Mouse (Mus musculus) kidney, postnatal 36 days (tissue): ENCODE data around the gene Pacsin2.
A peak's percentile ranks its signal among the peaks of the same experiment; 100 is the strongest.

Experiments used
- DNase-seq, 2 experiments: peaks; one replicate each; pipeline ENCODE4 v3.0.0; 2021 to 2022; ENCODE audit warnings: mixed read lengths in 2 of 2

The Pacsin2 gene

DNA sequence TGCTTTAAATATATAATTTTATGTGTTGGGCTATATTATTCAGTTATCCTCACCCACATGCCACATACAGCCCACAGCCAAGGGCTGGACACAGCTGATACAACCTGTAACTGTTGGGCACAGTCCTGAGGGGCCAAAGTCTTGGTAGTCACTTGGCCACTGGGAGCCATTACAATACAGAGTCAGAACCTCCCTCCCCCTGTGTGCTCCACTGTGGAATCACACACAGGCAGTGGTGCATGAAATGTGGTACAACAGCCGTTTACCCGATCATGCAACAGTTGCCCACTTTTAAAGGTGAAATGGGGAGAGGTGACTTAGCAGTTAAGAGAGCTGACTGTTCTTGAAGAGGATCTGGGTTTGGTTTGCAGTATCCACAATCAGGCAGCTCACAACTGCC, 14.4 kb downstream of the Pacsin2 start:
- peak in 1 of 2 experiments; percentile 49 for DNase-seq

DNA sequence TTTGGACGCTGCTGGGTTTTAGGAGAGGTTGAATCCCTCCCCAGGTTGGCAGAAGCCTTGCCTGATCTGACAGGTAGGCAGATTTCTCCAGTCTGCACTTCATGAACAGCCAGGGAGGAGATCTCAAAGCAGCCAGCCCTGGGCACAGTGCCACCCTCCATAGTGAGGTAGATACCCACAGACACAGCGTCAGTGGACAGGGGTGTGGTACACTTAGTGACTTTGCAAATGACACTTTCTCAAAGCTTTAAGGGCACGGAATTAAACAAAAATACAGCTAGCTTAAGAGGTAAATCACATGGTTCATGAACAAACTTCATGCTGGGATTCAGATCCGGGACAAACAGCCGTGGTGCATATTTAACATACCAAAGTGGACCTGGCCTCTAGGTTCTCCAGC, 15.8 kb downstream of the Pacsin2 start:
- peak in 1 of 2 experiments; percentile 71 for DNase-seq

DNA sequence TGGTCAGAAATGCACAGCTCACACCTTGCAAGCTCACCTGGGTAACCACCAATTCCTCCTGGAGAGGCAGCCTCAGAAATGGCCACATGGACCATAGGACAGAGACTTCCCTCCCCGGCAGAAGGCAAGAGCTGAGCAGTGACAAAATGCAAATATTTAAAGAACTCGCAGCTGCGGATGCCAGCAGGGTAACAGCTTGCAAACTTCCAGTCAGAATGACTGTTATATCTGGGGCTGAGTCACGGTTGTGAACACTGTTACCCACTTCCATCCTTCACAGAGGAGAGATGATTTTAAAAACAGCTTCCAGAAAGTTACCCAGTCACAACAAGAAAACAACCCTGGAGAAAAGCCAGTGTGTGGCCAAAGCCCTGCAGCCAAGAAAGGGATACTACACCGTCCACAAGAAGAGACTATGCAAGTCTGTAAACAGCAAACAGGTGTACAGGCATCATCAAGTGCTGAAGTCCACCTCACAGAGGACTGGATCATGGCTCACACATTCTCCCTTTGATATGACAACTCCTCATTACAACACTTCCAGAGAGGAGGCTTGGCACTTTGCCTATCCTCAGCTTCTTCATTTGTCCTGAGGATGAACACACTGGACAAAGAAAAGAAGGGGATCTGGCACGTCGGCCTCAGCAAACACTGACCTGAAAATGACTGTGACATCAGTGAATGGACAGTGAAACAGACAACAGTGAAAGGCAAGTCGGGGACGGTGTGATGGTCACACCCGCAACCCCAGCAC, 16.4 kb downstream of the Pacsin2 start:
- DNase-seq: no peak

DNA sequence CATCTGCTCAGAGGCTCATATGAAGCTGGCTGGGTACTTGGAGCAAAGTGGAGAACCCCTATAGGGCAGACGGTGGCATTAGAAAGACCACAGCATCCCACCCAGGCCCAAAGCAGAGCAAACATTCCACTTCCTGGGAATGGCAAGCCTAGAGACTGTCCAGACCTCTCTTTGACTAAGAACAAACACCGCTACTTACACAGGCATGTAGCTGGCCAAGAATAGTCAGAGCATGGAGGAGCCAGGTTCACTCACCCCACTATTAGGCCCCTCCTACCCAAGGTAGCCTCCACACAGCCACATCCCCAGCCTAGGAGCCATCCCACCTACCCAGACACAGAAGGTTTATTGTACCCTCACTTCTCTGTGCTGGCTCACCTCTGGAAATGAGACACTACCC, 18.5 kb downstream of the Pacsin2 start:
- no peak for DNase-seq

DNA sequence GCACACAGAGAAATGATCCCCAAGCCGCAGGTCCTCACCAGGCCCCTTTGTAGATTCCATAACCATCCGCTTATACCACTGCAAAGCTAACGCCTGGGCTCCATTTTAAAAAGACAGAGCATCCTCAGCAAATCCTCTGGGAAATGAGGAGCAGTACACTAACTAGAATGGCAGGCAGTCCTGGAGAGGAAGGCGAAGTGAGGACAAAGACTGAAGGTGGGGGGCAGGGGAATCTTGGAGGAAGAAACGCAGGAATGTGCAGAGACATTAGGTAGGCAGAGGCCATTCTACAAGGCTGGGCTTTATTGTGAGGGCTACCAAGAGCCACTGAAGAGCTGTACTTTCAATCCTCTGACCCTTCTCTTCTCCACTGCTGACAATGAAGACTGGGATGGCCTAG, 19.0 kb downstream of the Pacsin2 start:
- no peak for DNase-seq

DNA sequence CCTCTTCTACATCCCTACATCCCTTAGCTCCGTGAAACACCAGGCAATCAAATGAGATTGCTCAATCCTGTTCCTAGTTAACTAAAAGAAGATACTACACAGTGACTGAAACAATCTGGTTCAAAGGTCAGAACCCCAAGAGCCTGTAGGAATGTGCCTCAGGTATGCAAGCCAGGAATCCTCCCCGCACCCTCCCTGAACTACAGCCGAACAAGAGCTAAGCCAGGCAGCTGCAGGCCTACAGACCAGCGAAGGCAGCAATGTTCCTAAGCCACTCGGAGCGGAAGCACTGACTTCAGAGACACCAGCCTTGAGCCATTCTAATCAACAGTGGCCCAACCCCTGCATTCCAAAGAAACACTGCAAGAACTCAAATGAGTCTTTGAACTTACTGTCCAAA, 20.0 kb downstream of the Pacsin2 start:
- DNase-seq: peak; percentile 77 to 90

DNA sequence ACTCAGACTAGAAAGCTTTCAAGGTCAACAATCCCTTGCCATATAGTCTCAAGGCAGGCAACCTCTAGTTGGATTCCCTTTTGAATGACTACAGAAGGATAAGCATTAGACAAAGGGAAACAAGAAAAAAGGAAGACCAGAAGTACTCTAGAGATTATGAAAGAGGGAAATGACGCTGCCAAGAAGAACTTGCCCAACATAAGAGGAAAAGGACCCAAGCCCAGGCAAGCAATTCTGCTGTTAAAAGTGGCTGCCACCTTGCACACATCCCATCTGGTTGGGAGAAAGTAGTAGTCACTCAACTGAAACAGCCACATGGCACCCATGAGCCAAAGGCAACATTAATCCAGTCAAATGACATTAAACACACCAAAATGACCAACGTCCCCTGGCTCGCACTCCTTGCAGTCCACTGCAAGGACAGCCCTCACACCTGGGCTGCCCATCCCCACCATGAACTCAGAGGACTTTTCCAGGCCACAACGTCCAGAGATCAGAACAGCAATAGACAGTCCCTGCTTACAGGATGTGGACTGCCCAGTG, 21.8 kb downstream of the Pacsin2 start:
- peak in 1 of 2 experiments; percentile 47 for DNase-seq

DNA sequence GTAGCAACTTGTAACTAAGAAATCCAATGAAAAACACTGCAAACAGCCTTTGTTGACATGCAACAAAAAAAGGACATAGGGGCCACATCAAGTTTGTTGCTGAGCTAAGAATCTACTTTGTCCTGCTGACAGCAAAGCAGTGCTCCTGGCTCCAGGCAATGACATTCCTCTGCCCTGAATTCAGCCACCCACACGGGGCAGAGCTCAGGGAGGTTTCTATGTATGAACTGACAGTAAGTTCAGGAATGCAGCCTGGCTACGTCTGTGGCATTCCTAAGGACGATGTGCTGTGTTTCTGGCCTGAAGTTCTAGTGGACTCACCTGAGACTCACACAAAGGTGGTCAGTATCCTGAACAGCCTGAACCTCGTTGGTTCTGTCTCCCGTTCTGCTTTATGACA, 23.7 kb downstream of the Pacsin2 start:
- DNase-seq: no peak

DNA sequence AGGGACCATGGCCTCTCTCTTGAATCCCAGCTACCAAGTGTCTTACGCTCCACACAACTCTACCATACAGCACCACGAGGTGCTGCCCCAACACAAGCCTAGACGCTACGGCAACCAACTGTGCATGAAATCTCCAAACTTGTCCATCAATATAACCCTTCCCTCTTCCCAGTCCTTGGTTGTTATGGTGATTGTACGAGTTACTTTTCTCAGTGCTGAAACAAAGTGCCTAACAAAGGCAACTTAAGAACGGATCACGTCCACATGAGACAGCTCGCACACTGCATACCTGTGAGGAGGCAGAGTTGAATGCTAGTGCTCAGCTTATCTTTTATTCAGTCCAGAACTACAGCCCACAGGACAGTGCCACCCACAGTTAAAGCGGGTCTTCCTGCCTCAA, 27.9 kb downstream of the Pacsin2 start:
- no peak for DNase-seq

DNA sequence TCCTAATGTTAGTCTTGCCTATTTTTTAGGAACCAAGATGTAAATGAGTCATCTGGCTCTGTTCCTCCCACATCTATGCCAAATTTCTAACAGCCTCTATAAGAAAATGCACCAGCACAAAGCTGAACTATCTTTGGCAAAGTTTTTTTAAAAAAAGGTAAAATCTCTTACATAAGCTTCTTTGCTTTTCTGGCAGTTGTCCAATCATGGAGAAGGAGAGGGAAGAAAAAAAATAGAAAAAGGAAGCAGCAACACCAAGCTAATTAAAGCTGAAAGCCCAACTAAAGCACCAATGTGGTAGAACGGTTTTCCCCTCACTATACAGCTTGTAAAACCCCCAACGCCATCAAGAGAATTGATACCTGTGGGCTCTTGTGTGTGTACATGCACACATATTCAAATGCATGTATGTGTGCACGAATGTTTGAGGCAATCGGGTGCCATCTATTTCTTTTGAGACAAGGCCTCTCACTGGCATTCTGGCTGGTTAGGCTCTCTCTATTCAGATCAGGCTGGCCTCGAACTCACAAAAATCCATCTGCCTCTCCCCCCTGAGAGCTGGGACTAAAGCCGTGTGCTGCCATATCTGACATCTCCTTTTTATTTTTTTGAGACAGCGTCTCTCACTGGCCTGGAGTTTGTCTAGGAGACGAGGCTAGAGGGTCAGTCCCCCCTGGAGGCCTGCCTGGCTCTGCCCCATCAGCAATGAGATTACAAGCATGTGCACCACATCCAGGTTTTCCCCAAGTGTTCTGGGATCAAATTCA, 28.9 kb downstream of the Pacsin2 start:
- peak in 1 of 2 experiments; percentile 26 for DNase-seq

DNA sequence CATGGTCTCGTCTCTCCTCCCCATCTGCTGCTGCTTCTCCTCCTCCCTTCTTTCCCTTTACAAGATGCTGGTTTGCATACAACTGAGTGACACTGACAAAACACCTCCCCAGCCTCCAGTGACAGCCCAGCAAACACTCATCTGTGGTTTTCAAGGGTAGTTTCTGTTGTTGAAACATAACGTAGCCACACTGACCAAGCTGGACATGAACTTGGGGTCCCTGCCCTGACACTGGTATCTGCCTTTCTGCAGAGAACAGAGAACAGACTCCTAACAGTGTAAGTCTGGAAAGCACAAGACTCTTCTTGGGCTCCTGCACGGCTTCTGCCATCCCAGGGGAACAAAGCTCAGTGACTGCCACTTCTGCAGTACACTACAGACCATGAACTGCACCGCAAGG, 29.7 kb downstream of the Pacsin2 start:
- DNase-seq: no peak

DNA sequence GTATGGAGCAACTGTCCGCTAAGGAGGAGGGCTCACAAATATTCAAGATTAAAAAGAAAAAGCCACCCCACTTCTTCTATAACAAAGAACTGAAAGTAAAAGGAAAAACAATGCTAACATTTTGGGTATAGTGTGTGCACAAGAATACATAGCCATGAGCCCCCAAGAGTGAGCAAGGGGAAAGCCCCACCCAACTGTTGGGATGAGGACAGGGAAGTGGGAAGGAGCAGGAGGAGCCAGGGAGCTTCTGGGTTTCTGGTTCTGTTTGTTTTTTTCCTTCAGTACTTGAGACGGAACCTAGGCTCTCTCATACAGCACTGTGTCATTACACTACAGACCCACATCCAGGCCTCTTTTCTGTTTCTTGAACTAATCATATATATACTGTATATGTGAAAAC, 31.1 kb downstream of the Pacsin2 start:
- DNase-seq: no peak

DNA sequence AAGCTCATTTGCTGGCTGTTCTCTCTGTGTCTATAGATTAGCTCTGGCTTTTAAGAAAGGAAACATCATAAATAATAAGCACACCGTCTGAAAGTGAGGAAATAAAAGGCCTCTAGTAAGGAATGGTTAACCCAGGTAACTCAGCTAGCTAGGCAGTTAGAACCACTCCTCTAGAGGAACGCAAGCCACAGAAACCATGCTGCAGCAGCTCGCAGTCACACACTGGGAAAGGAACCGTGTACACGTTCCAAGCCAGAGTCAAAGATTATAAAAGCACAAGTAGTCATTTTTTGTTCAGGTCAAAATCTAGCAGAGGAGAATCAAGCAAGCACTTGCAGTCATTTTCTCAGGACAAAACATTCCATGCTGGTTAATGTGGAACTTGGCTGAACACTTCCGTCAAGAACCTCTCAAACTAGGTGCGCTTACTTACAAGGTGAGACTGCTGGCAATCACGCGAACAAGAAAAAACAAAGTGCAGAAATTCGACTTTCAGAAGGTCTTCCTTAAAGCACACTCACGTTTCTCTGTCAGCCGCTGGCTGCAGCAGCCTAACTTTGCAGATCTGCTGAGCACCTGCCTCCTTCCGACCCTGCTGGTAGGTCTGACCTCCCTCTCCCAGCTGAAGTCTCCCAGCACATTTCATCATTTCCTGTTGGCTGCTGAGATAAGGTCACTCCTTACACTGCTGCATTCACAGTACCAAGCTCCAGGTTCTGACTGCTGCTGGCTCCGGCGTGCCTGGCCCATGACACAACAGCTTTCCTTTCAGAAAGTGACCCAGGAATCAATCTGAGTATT, 32.0 kb downstream of the Pacsin2 start:
- DNase-seq: peak; percentile 77 to 83

DNA sequence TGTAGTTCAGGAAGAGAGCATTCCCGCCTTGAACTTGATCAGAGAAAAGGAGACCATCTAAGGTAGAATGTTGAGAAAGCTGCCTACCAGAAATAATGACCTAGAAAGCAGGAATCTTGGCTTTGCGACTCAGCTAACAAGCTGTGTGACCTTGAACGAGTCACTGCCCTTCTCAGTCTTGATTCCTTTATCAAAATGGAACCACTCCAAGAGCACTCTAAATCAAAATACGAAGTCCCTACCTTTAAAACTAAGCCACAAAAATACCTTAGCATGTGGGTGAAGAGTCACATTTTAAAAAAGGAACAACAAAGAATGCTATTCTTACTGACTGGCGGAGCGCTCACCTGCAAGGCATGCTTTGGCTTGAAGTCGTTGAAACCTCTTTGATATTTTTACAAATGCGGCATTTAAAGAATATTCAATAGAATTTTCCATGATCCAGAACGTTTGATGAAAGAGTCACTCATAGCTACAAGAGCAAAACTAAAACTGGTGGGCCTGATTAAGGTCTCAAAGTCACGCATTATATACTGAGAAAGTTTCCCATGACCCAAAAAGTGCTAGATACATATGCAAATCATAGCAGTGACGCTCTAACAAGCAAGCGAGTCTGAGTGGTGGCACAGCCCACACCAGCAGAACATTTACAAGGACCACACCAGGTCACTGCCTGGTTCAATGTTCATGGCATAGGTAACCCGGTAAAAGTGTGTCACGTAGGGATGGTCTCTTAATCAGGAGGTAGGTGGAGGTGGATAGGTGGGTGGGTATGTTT, 33.2 kb downstream of the Pacsin2 start:
- DNase-seq: no peak

DNA sequence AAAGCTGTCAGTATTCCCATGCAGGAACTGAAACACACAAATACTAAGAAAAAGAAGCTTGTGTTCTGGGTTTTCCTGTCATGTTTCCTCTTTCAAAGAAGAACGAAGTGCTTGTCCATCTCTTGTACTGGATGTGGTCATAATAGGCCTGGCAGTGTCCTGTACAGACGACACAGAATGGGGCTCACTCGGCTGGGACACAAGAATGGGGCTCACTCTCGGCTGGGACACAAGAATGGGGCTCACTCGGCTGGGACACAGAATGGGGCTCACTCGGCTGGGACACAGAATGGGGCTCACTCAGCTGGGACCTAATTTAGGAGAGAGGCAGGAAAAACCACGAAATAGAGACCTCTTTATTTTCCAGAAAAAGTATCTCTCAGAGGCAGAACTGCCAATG, 34.0 kb downstream of the Pacsin2 start:
- no peak for DNase-seq

DNA sequence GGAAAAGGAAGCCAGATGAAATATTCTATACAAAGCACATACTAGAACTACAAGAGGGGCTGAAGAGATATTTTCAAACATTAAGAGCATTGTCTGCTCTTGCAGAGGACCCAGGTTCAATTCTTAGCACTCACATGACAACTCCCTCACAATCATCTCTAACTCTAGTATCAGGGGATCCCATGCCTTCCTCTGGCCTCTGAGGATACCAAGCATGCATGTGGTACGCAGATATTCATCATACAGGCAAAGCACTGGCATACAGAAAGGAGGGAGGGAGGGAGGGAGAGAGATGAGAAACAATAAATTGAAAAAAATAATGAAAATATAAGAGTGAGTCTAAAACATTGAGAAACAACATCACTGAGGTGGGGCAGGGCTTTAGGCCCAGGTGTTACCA, 35.8 kb downstream of the Pacsin2 start:
- DNase-seq: no peak

DNA sequence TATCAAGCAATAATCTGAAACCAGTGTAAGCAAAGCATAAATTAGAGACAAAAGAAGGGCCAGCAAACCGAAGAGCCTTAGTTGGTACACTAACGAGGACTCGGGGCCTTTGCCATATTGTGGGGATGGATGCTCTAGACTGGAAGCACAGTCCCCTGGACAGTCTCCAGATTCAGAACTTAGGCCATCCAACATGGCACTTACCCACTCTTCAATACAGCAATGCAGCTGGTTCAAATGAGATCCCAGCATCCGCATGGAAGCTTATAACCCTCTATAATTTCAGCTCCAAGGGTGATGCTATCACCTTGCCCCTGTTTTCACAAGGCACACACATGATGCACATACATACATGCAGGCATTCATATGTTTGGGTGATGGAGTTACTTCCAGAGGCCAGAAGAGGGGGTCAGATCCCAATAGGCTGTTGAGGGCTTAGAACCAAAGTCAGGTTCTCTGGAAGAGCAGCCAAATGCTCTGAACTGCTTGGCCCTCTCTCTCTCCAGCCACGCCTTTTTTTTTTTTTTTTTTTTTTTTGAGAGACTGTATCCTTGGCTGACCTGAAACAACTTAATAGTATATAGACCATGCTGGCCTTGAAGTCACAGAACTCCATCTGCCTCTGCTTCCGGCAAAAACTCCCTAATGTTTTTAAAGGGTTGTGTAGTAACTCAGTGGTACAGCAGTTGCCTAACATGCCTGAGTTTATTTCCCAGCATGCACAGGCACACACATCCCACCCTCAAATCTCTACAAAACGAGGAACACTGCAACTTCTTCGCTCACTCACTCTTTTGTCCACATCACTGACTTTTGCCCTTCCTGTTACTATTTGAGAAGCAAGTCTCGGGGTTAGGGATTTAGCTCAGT, 36.9 kb downstream of the Pacsin2 start:
- DNase-seq: no peak

DNA sequence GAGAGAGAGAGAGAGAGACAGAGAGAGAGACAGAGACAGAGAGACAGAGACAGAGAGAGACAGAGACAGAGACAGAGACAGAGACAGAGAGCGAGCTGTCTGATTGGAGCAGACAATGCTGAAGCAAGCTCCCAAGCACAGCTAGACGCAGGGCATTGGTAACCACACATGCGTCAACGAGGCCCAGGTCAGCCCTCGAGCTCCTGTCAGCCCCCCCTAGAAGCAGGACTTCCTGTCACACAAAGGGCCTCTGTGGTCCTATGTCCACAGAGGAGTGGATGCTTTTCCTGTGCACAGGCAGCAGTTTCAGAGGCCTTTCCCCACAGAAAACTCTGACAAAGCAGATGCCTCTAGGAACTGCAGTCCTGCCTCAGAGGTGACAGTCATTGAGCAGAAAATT, 38.6 kb downstream of the Pacsin2 start:
- peak in 1 of 2 experiments; percentile 53 for DNase-seq

DNA sequence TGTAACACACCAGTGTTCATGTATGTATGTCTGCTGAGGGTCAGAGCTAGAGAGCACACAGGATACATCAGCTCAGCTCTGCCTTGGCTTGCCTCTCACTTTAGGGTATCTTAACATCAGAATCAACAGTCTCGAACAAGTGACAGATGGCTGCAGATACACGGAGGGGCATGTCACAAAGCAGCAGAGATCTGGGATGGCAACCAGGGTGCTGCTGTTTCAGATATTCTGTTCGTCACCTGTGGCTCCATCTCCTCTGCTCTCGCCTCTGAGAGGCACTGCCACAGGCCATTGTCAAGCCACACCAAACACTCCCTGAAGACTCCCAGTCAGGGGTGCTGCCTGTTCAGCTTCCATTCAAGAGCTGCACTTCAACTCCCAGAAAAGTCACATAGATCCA, 39.1 kb downstream of the Pacsin2 start:
- no peak for DNase-seq

DNA sequence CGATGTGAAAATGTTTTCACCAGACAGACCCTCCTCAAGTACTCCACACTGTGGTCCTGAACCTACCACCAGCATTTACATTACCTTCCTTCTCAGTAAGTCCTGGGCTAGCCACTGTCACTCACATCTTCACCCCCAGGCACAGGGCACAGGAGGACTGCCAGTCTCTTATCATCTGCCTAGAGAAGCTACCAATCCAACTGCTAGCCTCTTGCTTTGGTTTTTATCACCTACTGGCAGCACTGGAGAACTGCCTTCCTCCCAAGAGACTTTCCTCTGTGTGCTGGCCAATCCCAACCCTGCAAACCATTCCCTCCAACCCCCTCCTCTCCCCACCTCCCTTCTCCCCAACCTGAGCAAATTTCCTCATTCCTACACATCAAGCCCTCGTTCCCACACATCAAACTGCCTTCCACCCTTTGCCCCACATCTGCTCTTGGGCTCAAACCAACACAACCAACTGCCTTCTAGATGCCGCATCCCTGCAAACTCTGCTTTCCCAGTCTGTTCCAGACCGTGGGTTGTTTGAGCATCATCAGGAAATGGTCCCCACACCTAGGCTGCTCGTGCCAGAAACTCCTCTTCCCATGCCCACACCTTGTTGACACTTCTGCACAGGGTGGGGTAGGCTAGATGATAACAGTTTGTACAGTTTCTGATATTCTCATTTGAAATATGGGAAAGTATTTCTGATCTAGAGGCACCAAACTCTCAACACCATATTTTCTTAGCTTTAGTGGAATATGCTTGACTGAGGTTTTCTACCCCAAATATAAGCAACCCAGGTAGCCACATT, 40.6 kb downstream of the Pacsin2 start:
- no peak for DNase-seq
